Mouse (Mus musculus): ENCODE data around the gene Zdhhc18. TPM values are rescaled to one million over a fixed set of nuclear protein-coding genes. Genes with fewer than 3 reads are reported as not detected.

Zdhhc18 gene
- total and polyA plus RNA-seq, 3 experiments = 6.7 to 15.6 TPM; not detected in 1

DNA sequence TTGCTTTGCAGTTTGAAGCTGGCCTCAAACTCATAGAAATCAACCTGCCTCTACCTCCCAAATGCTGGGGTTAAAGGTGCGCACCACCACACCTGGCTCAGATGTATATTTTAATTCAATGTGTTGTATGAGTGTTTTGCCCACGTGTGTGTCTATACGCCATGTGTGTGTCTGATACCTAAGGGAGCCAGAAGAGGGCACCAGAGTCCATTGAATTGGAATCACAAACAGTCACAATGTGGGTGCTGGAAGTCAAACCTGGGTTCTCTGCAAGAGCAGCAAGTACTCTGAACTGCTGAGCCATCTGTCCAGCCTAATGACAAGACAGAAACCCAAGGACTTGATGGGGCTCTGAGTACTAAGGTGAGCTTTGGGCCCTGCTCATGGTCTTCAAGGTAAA is 4.8 kb downstream of the Zdhhc18 start:
- Histone ChIP-seq H3K27ac (ENCODE audit: control insufficient read depth, low read depth, low read length) (no peak overlapping the region), H3K27me3 (ENCODE audit: control insufficient read depth in 1 of 2, insufficient read depth in 2 of 2, low read length in 2 of 2) (no peaks in the 10 kb centered on the region), H3K4me1 (ENCODE audit: control insufficient read depth in 1 of 2, insufficient read depth in 2 of 2, low read length in 2 of 2) (no peaks in the 10 kb centered on the region), H3K4me3 (ENCODE audit: control insufficient read depth in 1 of 2, insufficient read depth in 1 of 2, low read depth in 2 of 2, low read length in 2 of 2) (no peak overlapping the region), H3K9me3 (replicated peaks; ENCODE audit: insufficient read depth, low read length) (no peaks in the 10 kb centered on the region), H3K9ac (ENCODE audit: control insufficient read depth, low read depth, low read length, poor library complexity, severe bottlenecking) (no peak overlapping the region), H3K36me3 (ENCODE audit: control insufficient read depth in 1 of 2, insufficient read depth in 2 of 2, low read length in 2 of 2) (no peaks in the 10 kb centered on the region), H3K79me2 (ENCODE audit: control insufficient read depth, insufficient read depth, low read length, poor library complexity) (no peaks in the 10 kb centered on the region)
- DNase-seq (ENCODE audit: low read depth, low spot score) = no peak
- TF ChIP-seq CTCF (IDR thresholded peaks at IDR 0.05 in 2 of 3, conservative IDR thresholded peaks at IDR 0.05 in 1 of 3; ENCODE audit: control insufficient read depth in 1 of 3, insufficient read depth in 1 of 3, low read depth in 2 of 3, low read length in 3 of 3, poor library complexity in 1 of 3, severe bottlenecking in 1 of 3) (peak in 1 of 3 experiments; percentile 2; a peak in 1 of 6 replicates), UBTF (IDR thresholded peaks at IDR 0.05; ENCODE audit: borderline replicate concordance, insufficient read depth, low read depth, low read length) (no peak), USF1 (IDR thresholded peaks at IDR 0.05; ENCODE audit: low read depth, low read length) (no peak), MEF2A (IDR thresholded peaks at IDR 0.05; ENCODE audit: extremely low read depth, insufficient replicate concordance, low read depth, low read length, poor library complexity, severe bottlenecking) (no peak)

DNA sequence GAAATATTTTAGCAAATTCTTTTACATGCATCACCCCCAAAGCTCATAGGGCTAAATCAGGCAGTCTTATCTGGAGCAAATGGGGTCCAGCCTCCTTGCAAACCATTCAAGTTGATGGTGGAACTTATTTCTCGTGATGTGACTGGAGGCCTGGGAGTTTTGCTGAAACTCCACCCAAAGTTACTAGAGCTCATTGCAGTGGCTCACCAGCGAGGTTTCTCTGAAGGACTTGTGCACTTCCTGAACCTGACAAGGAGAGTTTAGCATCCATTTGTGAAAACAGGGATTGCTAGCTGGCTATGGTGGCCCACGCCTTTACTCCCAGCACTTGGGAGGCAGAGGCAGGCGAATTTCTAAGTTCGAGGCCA is 15.9 kb downstream of the Zdhhc18 start:
- peak; percentile 64 for DNase-seq (ENCODE audit: low read depth, low spot score)
- peak overlapping the region; percentile 49 to 85; a peak in 3 of 4 replicates for H3K4me3 ChIP-seq (ENCODE audit: control insufficient read depth in 1 of 2, insufficient read depth in 1 of 2, low read depth in 2 of 2, low read length in 2 of 2)
- H3K27ac ChIP-seq (ENCODE audit: control insufficient read depth, low read depth, low read length) = 0 out of 2 replicates have a peak overlapping the region, but pooled peaks have one; percentile 4
- H3K27me3 ChIP-seq (ENCODE audit: control insufficient read depth in 1 of 2, insufficient read depth in 2 of 2, low read length in 2 of 2) = no peaks in the 10 kb centered on the region
- peaks cover 3 to 15% of the 10 kb centered on the region in 2 experiments; a peak in 3 of 4 replicates for H3K4me1 ChIP-seq (ENCODE audit: control insufficient read depth in 1 of 2, insufficient read depth in 2 of 2, low read length in 2 of 2)
- H3K9me3 ChIP-seq (replicated peaks; ENCODE audit: insufficient read depth, low read length) = no peaks in the 10 kb centered on the region
- H3K36me3 ChIP-seq (ENCODE audit: control insufficient read depth in 1 of 2, insufficient read depth in 2 of 2, low read length in 2 of 2) = peaks cover 0 to 6% of the 10 kb centered on the region in 2 experiments; a peak in 2 of 4 replicates
- H3K9ac ChIP-seq (ENCODE audit: control insufficient read depth, low read depth, low read length, poor library complexity, severe bottlenecking) = peak overlapping the region; percentile 65
- TF ChIP-seq MAFK (IDR thresholded peaks at IDR 0.05; ENCODE audit: borderline replicate concordance, low read depth, low read length) = no peak
- TF ChIP-seq POLR2AphosphoS5 (IDR thresholded peaks at IDR 0.05; ENCODE audit: borderline replicate concordance, low read depth, low read length) = no peak
- TF ChIP-seq TAL1 (IDR thresholded peaks at IDR 0.05; ENCODE audit: low read length) = no peak
- TF ChIP-seq SIN3A (IDR thresholded peaks at IDR 0.05; ENCODE audit: low read length) = no peak
- no peak for TF ChIP-seq JUND (IDR thresholded peaks at IDR 0.05; ENCODE audit: low read depth, low read length)
- no peak for TF ChIP-seq MYC (IDR thresholded peaks at IDR 0.05; ENCODE audit: low read depth, low read length)
- no peak for TF ChIP-seq TBP (IDR thresholded peaks at IDR 0.05; ENCODE audit: low read depth, low read length)
- TF ChIP-seq MYB (IDR thresholded peaks at IDR 0.05; ENCODE audit: low read depth, low read length) = no peak
- TF ChIP-seq POLR2AphosphoS2 (IDR thresholded peaks at IDR 0.05; ENCODE audit: low read length) = no peak
- no peak for TF ChIP-seq NRF1 (IDR thresholded peaks at IDR 0.05; ENCODE audit: insufficient read depth, low read depth, low read length, poor library complexity, severe bottlenecking)
- TF ChIP-seq ELF1 (IDR thresholded peaks at IDR 0.05; ENCODE audit: low read depth, low read length) = no peak
- TF ChIP-seq USF1 (IDR thresholded peaks at IDR 0.05; ENCODE audit: low read depth, low read length) = no peak
- TF ChIP-seq MXI1 (IDR thresholded peaks at IDR 0.05; ENCODE audit: low read depth, low read length) = no peak
- peaks cover 8% of the 10 kb centered on the region for H3K79me2 ChIP-seq (ENCODE audit: control insufficient read depth, insufficient read depth, low read length, poor library complexity)
